Mouse (Mus musculus): ENCODE results near the gene Xpnpep2. TPM values are rescaled to one million over a fixed set of nuclear protein-coding genes. Genes with fewer than 3 reads are reported as not detected.

Xpnpep2 gene
- total and polyA plus RNA-seq, 3 experiments, result 1.5 to 2.1 (median 1.9) TPM

GRCm38 (mm10) chrX:48140286-48140877, 31.9 kb downstream of the Xpnpep2 start:
- 49% methylated on average over 3 of the region's 3 CpGs for WGBS
- no peaks in the 10 kb centered on the region for H3K36me3 ChIP-seq (ENCODE audit: control insufficient read depth, insufficient read depth, low read length)
- TF ChIP-seq EP300 (IDR thresholded peaks at IDR 0.05; ENCODE audit: insufficient read depth, low read depth, low read length) (no peak), POLR2A (IDR thresholded peaks at IDR 0.05; ENCODE audit: insufficient read depth, low read depth, low read length) (no peak), CTCF (IDR thresholded peaks at IDR 0.05) (no peak)
- H3K4me1 ChIP-seq (ENCODE audit: control insufficient read depth, insufficient read depth, low read length), result no peaks in the 10 kb centered on the region
- no peaks in the 10 kb centered on the region for H3K27me3 ChIP-seq (ENCODE audit: control insufficient read depth, insufficient read depth, low read length)
- no peak overlapping the region for H3K4me3 ChIP-seq
- no peak overlapping the region for H3K27ac ChIP-seq
- no peak overlapping the region for H3K9ac ChIP-seq (ENCODE audit: low read depth, low read length)
- DNase-seq, result peak in 1 of 2 experiments; percentile 38
- H3K79me2 ChIP-seq (replicated peaks; ENCODE audit: control insufficient read depth, insufficient read depth, low read length), result no peaks in the 10 kb centered on the region
- intact Hi-C loops (cut with DNase I), result no loop called here

GRCm38 (mm10) chrX:48141481-48141880, 33.0 kb downstream of the Xpnpep2 start:
- intact Hi-C loops (cut with DNase I), result no loop called here
- no peak overlapping the region for H3K9ac ChIP-seq (ENCODE audit: low read depth, low read length)
- H3K27me3 ChIP-seq (ENCODE audit: control insufficient read depth, insufficient read depth, low read length), result no peaks in the 10 kb centered on the region
- no peaks in the 10 kb centered on the region for H3K36me3 ChIP-seq (ENCODE audit: control insufficient read depth, insufficient read depth, low read length)
- no peak overlapping the region for H3K4me3 ChIP-seq
- DNase-seq, result no peak
- H3K4me1 ChIP-seq (ENCODE audit: control insufficient read depth, insufficient read depth, low read length), result no peaks in the 10 kb centered on the region
- no peaks in the 10 kb centered on the region for H3K79me2 ChIP-seq (replicated peaks; ENCODE audit: control insufficient read depth, insufficient read depth, low read length)
- 71% methylated on average over 6 of the region's 6 CpGs for WGBS
- no peak overlapping the region for H3K27ac ChIP-seq
- TF ChIP-seq EP300 (IDR thresholded peaks at IDR 0.05; ENCODE audit: insufficient read depth, low read depth, low read length) (no peak), POLR2A (IDR thresholded peaks at IDR 0.05; ENCODE audit: insufficient read depth, low read depth, low read length) (no peak), CTCF (IDR thresholded peaks at IDR 0.05) (no peak)

GRCm38 (mm10) chrX:48143415-48144335, 35.1 kb downstream of the Xpnpep2 start:
- TF ChIP-seq CTCF (IDR thresholded peaks at IDR 0.05) (no peak), POLR2A (IDR thresholded peaks at IDR 0.05; ENCODE audit: insufficient read depth, low read depth, low read length) (no peak), EP300 (IDR thresholded peaks at IDR 0.05; ENCODE audit: insufficient read depth, low read depth, low read length) (no peak)
- intact Hi-C loops (cut with DNase I), result no loop called here
- no peaks in the 10 kb centered on the region for H3K79me2 ChIP-seq (replicated peaks; ENCODE audit: control insufficient read depth, insufficient read depth, low read length)
- no peak overlapping the region; the same call in 1 of the 2 replicates for H3K4me3 ChIP-seq
- peak in 1 of 2 experiments; percentile 51 for DNase-seq
- no peak overlapping the region for H3K9ac ChIP-seq (ENCODE audit: low read depth, low read length)
- H3K27ac ChIP-seq, result no peak overlapping the region
- WGBS, result 38% methylated on average over 26 of the region's 26 CpGs
- H3K4me1 ChIP-seq (ENCODE audit: control insufficient read depth, insufficient read depth, low read length), result no peaks in the 10 kb centered on the region
- H3K36me3 ChIP-seq (ENCODE audit: control insufficient read depth, insufficient read depth, low read length), result no peaks in the 10 kb centered on the region
- H3K27me3 ChIP-seq (ENCODE audit: control insufficient read depth, insufficient read depth, low read length), result no peaks in the 10 kb centered on the region

- peak in 1 of 2 experiments; percentile 53 for DNase-seq
- Histone ChIP-seq H3K9ac (ENCODE audit: low read depth, low read length) (no peak within 1 kb of the TSS), H3K36me3 (ENCODE audit: control insufficient read depth, insufficient read depth, low read length) (no peaks in the 10 kb centered on the region), H3K4me3 (no peak within 1 kb of the TSS), H3K4me1 (ENCODE audit: control insufficient read depth, insufficient read depth, low read length) (no peaks in the 10 kb centered on the region), H3K27me3 (ENCODE audit: control insufficient read depth, insufficient read depth, low read length) (no peaks in the 10 kb centered on the region), H3K27ac (no peak within 1 kb of the TSS), H3K79me2 (replicated peaks; ENCODE audit: control insufficient read depth, insufficient read depth, low read length) (no peaks in the 10 kb centered on the region)
- WGBS, result 63% methylated on average over 4 of the region's 4 CpGs
- intact Hi-C loops (cut with DNase I), result no loop called here
- TF ChIP-seq POLR2A (IDR thresholded peaks at IDR 0.05; ENCODE audit: insufficient read depth, low read depth, low read length), result no peak
- no peak for TF ChIP-seq CTCF (IDR thresholded peaks at IDR 0.05)
- no peak for TF ChIP-seq EP300 (IDR thresholded peaks at IDR 0.05; ENCODE audit: insufficient read depth, low read depth, low read length)
These were observed 37.7 kb downstream of the Xpnpep2 start, which contains the start of gene Sash3 for GRCm38 (mm10) chrX:48146262-48146661. Sash3 (plus strand) TSS chrX:48146436.

- Histone ChIP-seq H3K27me3 (ENCODE audit: control insufficient read depth, insufficient read depth, low read length) (no peaks in the 10 kb centered on the region), H3K9ac (ENCODE audit: low read depth, low read length) (no peak overlapping the region), H3K79me2 (replicated peaks; ENCODE audit: control insufficient read depth, insufficient read depth, low read length) (no peaks in the 10 kb centered on the region), H3K4me1 (ENCODE audit: control insufficient read depth, insufficient read depth, low read length) (no peaks in the 10 kb centered on the region), H3K27ac (no peak overlapping the region), H3K4me3 (no peak overlapping the region), H3K36me3 (ENCODE audit: control insufficient read depth, insufficient read depth, low read length) (no peaks in the 10 kb centered on the region)
- no peak for DNase-seq
- 70% methylated on average over 2 of the region's 2 CpGs for WGBS
- no peak for TF ChIP-seq CTCF (IDR thresholded peaks at IDR 0.05)
- no peak for TF ChIP-seq EP300 (IDR thresholded peaks at IDR 0.05; ENCODE audit: insufficient read depth, low read depth, low read length)
- TF ChIP-seq POLR2A (IDR thresholded peaks at IDR 0.05; ENCODE audit: insufficient read depth, low read depth, low read length), result no peak
- intact Hi-C loops (cut with DNase I), result no loop called here
These were observed 38.7 kb downstream of the Xpnpep2 start for GRCm38 (mm10) chrX:48147226-48147625.

All from heart, adult 2 months (tissue).